Mouse (Mus musculus) liver, postnatal 0 days (tissue): ENCODE measurements around the gene Cth. TPM values are rescaled to one million over a fixed set of nuclear protein-coding genes. Genes with fewer than 3 reads are reported as not detected.

ENCODE experiments used
- ATAC-seq: fragments of 200-750 bp; cut with Nextera tagmentation; 2 replicates; pipeline ENCODE4 v1.8.0; 2017; ENCODE audit warnings: mild to moderate bottlenecking, moderate library complexity
- DNase-seq: peaks from one replicate; pipeline ENCODE4 v3.0.0-alpha.2; 2016
- H3K27ac ChIP-seq: fragments of 300-500 bp; sonication (generic); 2 replicates; pipeline ENCODE4 v1.5.1; 2014; ENCODE audit warnings: antibody characterized with exemption, moderate library complexity, mild to moderate bottlenecking, low read depth
- H3K27me3 ChIP-seq: fragments of 300-500 bp; sonication (generic); 2 replicates; pipeline ENCODE4 v1.6.1; 2014; ENCODE audit warnings: low read length, control low read depth, mixed read lengths; ENCODE audit not compliant: insufficient read depth
- H3K36me3 ChIP-seq: fragments of 300-500 bp; sonication (generic); replicated peaks from 2 replicates; pipeline ENCODE4 v1.6.1; 2014; ENCODE audit warnings: mild to moderate bottlenecking, control low read depth, low read length, moderate library complexity, mixed read lengths; ENCODE audit not compliant: insufficient read depth
- H3K4me1 ChIP-seq: fragments of 300-500 bp; sonication (generic); 2 replicates; pipeline ENCODE4 v1.6.1; 2014; ENCODE audit warnings: antibody characterized with exemption, mild to moderate bottlenecking, control low read depth; ENCODE audit not compliant: insufficient read depth
- H3K4me2 ChIP-seq: fragments of 300-500 bp; sonication (generic); 2 replicates; pipeline ENCODE4 v1.6.1; 2014; ENCODE audit warnings: low read depth, mild to moderate bottlenecking, low read length, moderate library complexity, mixed read lengths
- H3K4me3 ChIP-seq: fragments of 300-500 bp; sonication (generic); 2 replicates; pipeline ENCODE4 v1.5.1; 2014; ENCODE audit warnings: low read depth, low read length
- H3K9ac ChIP-seq: fragments of 300-500 bp; sonication (generic); replicated peaks from 2 replicates; pipeline ENCODE4 v1.6.1; 2014; ENCODE audit warnings: mild to moderate bottlenecking, moderate library complexity
- H3K9me3 ChIP-seq: fragments of 300-500 bp; sonication (generic); 2 replicates; pipeline ENCODE4 v1.6.1; 2016; ENCODE audit warnings: mild to moderate bottlenecking, control low read depth, low read length, mixed read lengths
- CTCF ChIP-seq: sonication (generic); IDR thresholded peaks from 2 replicates; pipeline ENCODE4 v1.5.1; 2016; ENCODE audit warnings: antibody characterized with exemption, low read depth
- EP300 ChIP-seq: IDR thresholded peaks from 2 replicates; pipeline ENCODE4 v1.6.1; 2016; ENCODE audit warnings: antibody characterized with exemption, low read depth, mild to moderate bottlenecking
- WGBS: fragments of 180-500 bp; shearing (Covaris S2); extraction: QIAGEN DNeasy Blood & Tissue Kit; methylation state at CpG from one replicate; pipeline ENCODE4 v1.1.7; 2014; ENCODE audit not compliant: insufficient replicate concordance; 5-methylcytosine and 5-hydroxymethylcytosine counted together
- polyA plus RNA-seq: library from polyadenylated mRNA; unstranded; fragments of >200 nt; fragmentation: Nextera tagmentation; extraction: Ambion mirVana; gene quantifications from 2 replicates; pipeline ENCODE4 v1.2.1, GENCODE M21; 2015

Gene Cth
- polyA plus RNA-seq, 1 experiment from 2014 or later = 190 TPM

GRCm38 (mm10) chr3:157880983-157881382 lies 43.9 kb downstream of the Cth start:
- no peaks in the 10 kb centered on the region for H3K27me3 ChIP-seq
- H3K36me3 ChIP-seq = no peaks in the 10 kb centered on the region
- H3K9ac ChIP-seq = no peak overlapping the region
- no peak for ATAC-seq
- H3K4me1 ChIP-seq = no peaks in the 10 kb centered on the region
- TF ChIP-seq CTCF = no peak
- no peak for TF ChIP-seq EP300
- no peak overlapping the region for H3K27ac ChIP-seq
- no peak overlapping the region for H3K4me2 ChIP-seq
- H3K9me3 ChIP-seq = no peaks in the 10 kb centered on the region
- no peak overlapping the region for H3K4me3 ChIP-seq
- WGBS = 85% methylated on average over 3 of the region's 3 CpGs
- no peak for DNase-seq

GRCm38 (mm10) chr3:157877847-157878246 lies 47.0 kb downstream of the Cth start:
- H3K4me3 ChIP-seq = no peak overlapping the region
- H3K36me3 ChIP-seq = no peaks in the 10 kb centered on the region
- DNase-seq = no peak
- no peak overlapping the region for H3K27ac ChIP-seq
- no peak overlapping the region for H3K4me2 ChIP-seq
- H3K27me3 ChIP-seq = no peaks in the 10 kb centered on the region
- TF ChIP-seq CTCF (no peak), EP300 (no peak)
- no peaks in the 10 kb centered on the region for H3K4me1 ChIP-seq
- H3K9me3 ChIP-seq = no peaks in the 10 kb centered on the region
- no peak overlapping the region for H3K9ac ChIP-seq
- ATAC-seq = no peak

GRCm38 (mm10) chr3:157876439-157877156 lies 48.3 kb downstream of the Cth start:
- ATAC-seq (no peak; the same call in 1 of the 2 replicates), DNase-seq (peak; percentile 25)
- Histone ChIP-seq H3K9me3 (no peaks in the 10 kb centered on the region), H3K9ac (no peak overlapping the region), H3K4me2 (no peak overlapping the region), H3K4me1 (no peaks in the 10 kb centered on the region), H3K27me3 (no peaks in the 10 kb centered on the region), H3K27ac (no peak overlapping the region), H3K4me3 (no peak overlapping the region), H3K36me3 (no peaks in the 10 kb centered on the region)
- 47% methylated on average over 11 of the region's 11 CpGs for WGBS
- TF ChIP-seq CTCF = peak; percentile 83
- TF ChIP-seq EP300 = no peak

GRCm38 (mm10) chr3:157872897-157873296 lies 52.0 kb downstream of the Cth start:
- Histone ChIP-seq H3K9me3 (no peaks in the 10 kb centered on the region), H3K27me3 (no peaks in the 10 kb centered on the region), H3K4me3 (no peak overlapping the region), H3K27ac (no peak overlapping the region), H3K4me2 (no peak overlapping the region), H3K9ac (no peak overlapping the region), H3K36me3 (no peaks in the 10 kb centered on the region), H3K4me1 (no peaks in the 10 kb centered on the region)
- no peak for DNase-seq
- 63% methylated on average over 4 of the region's 4 CpGs for WGBS
- TF ChIP-seq CTCF = no peak
- no peak for ATAC-seq

GRCm38 (mm10) chr3:157867836-157868235 lies 57.0 kb downstream of the Cth start:
- H3K27me3 ChIP-seq = no peaks in the 10 kb centered on the region
- H3K36me3 ChIP-seq = no peaks in the 10 kb centered on the region
- H3K4me1 ChIP-seq = no peaks in the 10 kb centered on the region
- ATAC-seq = no peak
- H3K4me2 ChIP-seq = no peak overlapping the region
- no peak overlapping the region for H3K27ac ChIP-seq
- H3K9me3 ChIP-seq = no peaks in the 10 kb centered on the region
- no peak for DNase-seq
- no peak overlapping the region for H3K9ac ChIP-seq
- TF ChIP-seq CTCF (no peak), EP300 (no peak)
- H3K4me3 ChIP-seq = no peak overlapping the region
- WGBS = 76% methylated on average over 2 of the region's 2 CpGs

- Histone ChIP-seq H3K36me3 (no peaks in the 10 kb centered on the region), H3K27ac (no peak overlapping the region), H3K4me2 (no peak overlapping the region), H3K9ac (no peak overlapping the region), H3K9me3 (no peaks in the 10 kb centered on the region), H3K27me3 (no peaks in the 10 kb centered on the region), H3K4me1 (no peaks in the 10 kb centered on the region), H3K4me3 (no peak overlapping the region)
- ATAC-seq = no peak
- 58% methylated on average over 4 of the region's 4 CpGs for WGBS
- TF ChIP-seq CTCF (no peak), EP300 (no peak)
- no peak for DNase-seq
Observed at GRCm38 (mm10) chr3:157866251-157866650, 58.6 kb downstream of the Cth start.
